Mouse (Mus musculus) neural tube, embryonic 14.5 days (tissue): Measurements from ENCODE around the gene Nphs2. TPM values are rescaled to one million over a fixed set of nuclear protein-coding genes. Genes with fewer than 3 reads are reported as not detected.
"Not testable (repeated sequence)": the region's sequence is repeated elsewhere in the genome, so short reads cannot be mapped to it uniquely, and the experiment has no call there.

ENCODE experiments used
- ATAC-seq: fragments of 200-750 bp; cut with Nextera tagmentation; 2 replicates; pipeline ENCODE4 v1.8.0; 2017; ENCODE audit warnings: low read depth, mild to moderate bottlenecking, moderate TSS enrichment, moderate library complexity
- H3K27ac ChIP-seq: fragments of 300-500 bp; sonication (generic); 2 replicates; pipeline ENCODE4 v1.5.1; 2014; ENCODE audit warnings: low read depth, mild to moderate bottlenecking, control low read depth, low read length, moderate library complexity, mixed read lengths
- H3K27me3 ChIP-seq: fragments of 300-500 bp; sonication (generic); 2 replicates; pipeline ENCODE4 v1.6.1; 2014; ENCODE audit warnings: low read length; ENCODE audit not compliant: control insufficient read depth, insufficient read depth
- H3K36me3 ChIP-seq: fragments of 300-500 bp; sonication (generic); 2 replicates; pipeline ENCODE4 v1.6.1; 2014; ENCODE audit warnings: low read length, mixed read lengths; ENCODE audit not compliant: control insufficient read depth, insufficient read depth
- H3K4me1 ChIP-seq: fragments of 300-500 bp; sonication (generic); 2 replicates; pipeline ENCODE4 v1.6.1; 2014; ENCODE audit warnings: low read length; ENCODE audit not compliant: control insufficient read depth, insufficient read depth
- H3K4me2 ChIP-seq: fragments of 300-500 bp; sonication (generic); 2 replicates; pipeline ENCODE4 v1.6.1; 2014; ENCODE audit warnings: mild to moderate bottlenecking, low read depth, low read length, control low read depth
- H3K4me3 ChIP-seq: fragments of 300-500 bp; sonication (generic); 2 replicates; pipeline ENCODE4 v1.5.1; 2014; ENCODE audit warnings: low read depth, low read length, control low read depth, mixed read lengths
- H3K9ac ChIP-seq: fragments of 300-500 bp; sonication (generic); replicated peaks from 2 replicates; pipeline ENCODE4 v1.6.1; 2014; ENCODE audit warnings: low read depth, mild to moderate bottlenecking, control low read depth, low read length, mixed read lengths
- H3K9me3 ChIP-seq: fragments of 300-500 bp; sonication (generic); 2 replicates; pipeline ENCODE4 v1.6.1; 2016; ENCODE audit warnings: low read length; ENCODE audit not compliant: control insufficient read depth
- WGBS: fragments of 180-500 bp; shearing (Covaris S2); extraction: QIAGEN DNeasy Blood & Tissue Kit; methylation state at CpG from one replicate; pipeline ENCODE4 v1.1.7; 2014; 5-methylcytosine and 5-hydroxymethylcytosine counted together
- polyA plus RNA-seq: library from polyadenylated mRNA; unstranded; fragments of >200 nt; fragmentation: Nextera tagmentation; extraction: Ambion mirVana; gene quantifications from 2 replicates; pipeline ENCODE4 v1.2.1, GENCODE M21; 2014

Gene Nphs2
- polyA plus RNA-seq, 1 experiment from 2014 or later, result 0.19 TPM

- no peak for ATAC-seq
- no peak overlapping the region for H3K9ac ChIP-seq
- no peak overlapping the region for H3K4me2 ChIP-seq
- 49% methylated on average over 9 of the region's 9 CpGs for WGBS
- no peaks in the 10 kb centered on the region for H3K36me3 ChIP-seq
- H3K27me3 ChIP-seq, result no peaks in the 10 kb centered on the region
- H3K4me3 ChIP-seq, result no peak overlapping the region
- no peak overlapping the region for H3K27ac ChIP-seq
- H3K4me1 ChIP-seq, result no peaks in the 10 kb centered on the region
- H3K9me3 ChIP-seq, result no peaks in the 10 kb centered on the region
Measured at GRCm38 (mm10) chr1:156284851-156285540, 25.5 kb upstream of the Nphs2 start.

- no peaks in the 10 kb centered on the region for H3K4me1 ChIP-seq
- no peak overlapping the region for H3K27ac ChIP-seq
- H3K4me2 ChIP-seq, result no peak overlapping the region
- H3K9ac ChIP-seq, result no peak overlapping the region
- H3K27me3 ChIP-seq, result no peaks in the 10 kb centered on the region
- H3K36me3 ChIP-seq, result no peaks in the 10 kb centered on the region
- no peak overlapping the region for H3K4me3 ChIP-seq
- no peaks in the 10 kb centered on the region for H3K9me3 ChIP-seq
- 88% methylated on average over 5 of the region's 5 CpGs for WGBS
- no peak for ATAC-seq
Measured at GRCm38 (mm10) chr1:156285541-156285896, 25.0 kb upstream of the Nphs2 start.

GRCm38 (mm10) chr1:156288556-156289221 lies 21.8 kb upstream of the Nphs2 start:
- Histone ChIP-seq H3K27ac (no peak overlapping the region), H3K27me3 (no peaks in the 10 kb centered on the region)
- WGBS, result 80% methylated on average over 9 of the region's 9 CpGs

GRCm38 (mm10) chr1:156289222-156289587 lies 21.3 kb upstream of the Nphs2 start:
- not testable (repeated sequence) for H3K4me3 ChIP-seq, H3K27ac ChIP-seq, H3K9me3 ChIP-seq, ATAC-seq, H3K4me1 ChIP-seq, H3K36me3 ChIP-seq, H3K4me2 ChIP-seq, H3K9ac ChIP-seq, H3K27me3 ChIP-seq
- 71% methylated on average over 9 of the region's 10 CpGs for WGBS

More at GRCm38 (mm10) chr1:156288556-156289221, 21.8 kb upstream of the Nphs2 start:
- Histone ChIP-seq H3K9me3 (no peaks in the 10 kb centered on the region), H3K4me3 (no peak overlapping the region), H3K9ac (no peak overlapping the region), H3K4me1 (no peaks in the 10 kb centered on the region), H3K4me2 (no peak overlapping the region), H3K36me3 (no peaks in the 10 kb centered on the region)
- no peak for ATAC-seq

- H3K4me3 ChIP-seq, result no peak overlapping the region
- WGBS, result 94% methylated on average over 6 of the region's 6 CpGs
- no peak for ATAC-seq
Measured at GRCm38 (mm10) chr1:156290016-156290415, 20.5 kb upstream of the Nphs2 start.

GRCm38 (mm10) chr1:156302911-156303749 lies 7.4 kb upstream of the Nphs2 start, which contains the start of gene Tdrd5:
Tdrd5 (minus strand) TSS chr1:156303664.
- H3K4me1 ChIP-seq, result no peaks in the 10 kb centered on the region
- ATAC-seq, result peak; percentile 93
- peak within 1 kb of the TSS; percentile 60 for H3K4me3 ChIP-seq
- no peaks in the 10 kb centered on the region for H3K9me3 ChIP-seq
- no peaks in the 10 kb centered on the region for H3K36me3 ChIP-seq
- H3K27me3 ChIP-seq, result peaks cover 15% of the 10 kb centered on the region
- WGBS, result under 1% methylated on average over 77 of the region's 85 CpGs
- peak within 1 kb of the TSS; percentile 96 for H3K4me2 ChIP-seq
- peak within 1 kb of the TSS; percentile 49 for H3K9ac ChIP-seq
- H3K27ac ChIP-seq, result no peak within 1 kb of the TSS

More at GRCm38 (mm10) chr1:156290016-156290415, 20.5 kb upstream of the Nphs2 start:
- Histone ChIP-seq H3K9me3 (no peaks in the 10 kb centered on the region), H3K27me3 (no peaks in the 10 kb centered on the region), H3K27ac (no peak overlapping the region), H3K4me1 (no peaks in the 10 kb centered on the region), H3K36me3 (no peaks in the 10 kb centered on the region), H3K9ac (no peak overlapping the region), H3K4me2 (no peak overlapping the region)

- ATAC-seq, result no peak
- no peak overlapping the region for H3K4me3 ChIP-seq
- H3K9ac ChIP-seq, result no peak overlapping the region
- no peaks in the 10 kb centered on the region for H3K9me3 ChIP-seq
- H3K4me1 ChIP-seq, result no peaks in the 10 kb centered on the region
- H3K27me3 ChIP-seq, result peaks cover 29% of the 10 kb centered on the region
- 77% methylated on average over 1 of the region's 1 CpGs for WGBS
- no peaks in the 10 kb centered on the region for H3K36me3 ChIP-seq
- no peak overlapping the region for H3K27ac ChIP-seq
- H3K4me2 ChIP-seq, result no peak overlapping the region
Measured at GRCm38 (mm10) chr1:156308595-156308994, 1.9 kb upstream of the Nphs2 start.

GRCm38 (mm10) chr1:156323126-156323525 lies 12.6 kb downstream of the Nphs2 start:
- no peak overlapping the region for H3K27ac ChIP-seq
- WGBS, result 87% methylated on average over 9 of the region's 9 CpGs
- H3K9ac ChIP-seq, result no peak overlapping the region
- no peaks in the 10 kb centered on the region for H3K36me3 ChIP-seq
- no peak overlapping the region for H3K4me2 ChIP-seq
- no peak overlapping the region for H3K4me3 ChIP-seq
- H3K9me3 ChIP-seq, result no peaks in the 10 kb centered on the region
- H3K4me1 ChIP-seq, result no peaks in the 10 kb centered on the region
- ATAC-seq, result no peak
- H3K27me3 ChIP-seq, result no peaks in the 10 kb centered on the region

- no peak overlapping the region for H3K9ac ChIP-seq
- H3K4me3 ChIP-seq, result no peak overlapping the region
- H3K9me3 ChIP-seq, result no peaks in the 10 kb centered on the region
- no peak for ATAC-seq
- no peaks in the 10 kb centered on the region for H3K4me1 ChIP-seq
- no peak overlapping the region for H3K27ac ChIP-seq
- 77% methylated on average over 4 of the region's 4 CpGs for WGBS
- no peaks in the 10 kb centered on the region for H3K36me3 ChIP-seq
- no peak overlapping the region for H3K4me2 ChIP-seq
- H3K27me3 ChIP-seq, result no peaks in the 10 kb centered on the region
Measured at GRCm38 (mm10) chr1:156340847-156341246, 30.3 kb downstream of the Nphs2 start.
